Mouse (Mus musculus) brain, embryonic 14.5 days (tissue): Measurements from ENCODE around the gene Rad54l.

Source experiments
- CTCF ChIP-seq: fragments of 200-500 bp; IDR thresholded peaks from 2 replicates; pipeline ENCODE4 v1.5.1; 2012; ENCODE audit warnings: inconsistent platforms, mild to moderate bottlenecking, moderate library complexity, borderline replicate concordance; ENCODE audit not compliant: insufficient read depth, insufficient read length; ENCODE audit errors: extremely low read depth
- POLR2A ChIP-seq: fragments of 200-500 bp; IDR thresholded peaks from 2 replicates; pipeline ENCODE4 v1.6.1; 2012; ENCODE audit warnings: mild to moderate bottlenecking, inconsistent platforms, borderline replicate concordance; ENCODE audit not compliant: poor library complexity, insufficient read depth, insufficient read length, severe bottlenecking; ENCODE audit errors: extremely low read depth

DNA sequence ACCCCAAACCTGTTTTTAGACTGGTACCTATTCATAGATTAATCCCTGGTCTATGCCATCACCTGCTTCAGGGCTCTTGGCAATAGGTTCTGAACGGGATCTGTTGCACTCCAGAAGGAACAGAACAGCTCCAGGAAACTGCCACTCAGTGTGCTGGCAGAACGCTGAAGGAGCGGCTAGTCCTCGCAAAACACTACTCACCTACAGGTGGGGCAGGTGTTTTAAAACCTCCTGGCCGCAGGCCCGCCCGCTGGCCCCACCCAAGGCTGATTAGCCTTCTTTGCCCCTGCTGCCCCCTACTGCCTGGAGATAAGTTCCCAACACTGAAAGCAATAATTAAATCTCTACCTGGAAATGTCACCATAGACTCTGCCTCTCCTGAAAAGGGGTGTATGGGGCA lies 43.9 kb upstream of the Rad54l start, which contains the start of gene Tspan1:
- TF ChIP-seq POLR2A (no peak), CTCF (no peak)
